Mouse (Mus musculus): Measurements from ENCODE around the gene Gm38392.
"Not testable (repeated sequence)": the region's sequence is repeated elsewhere in the genome, so short reads cannot be mapped to it uniquely, and the experiment has no call there.

Gene Gm38392

GRCm38 (mm10) chr3:88287110-88287509 is at the start of gene Gm38392:
TSS of gene Gm38392 (minus strand) at chr3:88287210.
- no peak for DNase-seq (ENCODE audit: low read depth, low spot score)

DNA sequence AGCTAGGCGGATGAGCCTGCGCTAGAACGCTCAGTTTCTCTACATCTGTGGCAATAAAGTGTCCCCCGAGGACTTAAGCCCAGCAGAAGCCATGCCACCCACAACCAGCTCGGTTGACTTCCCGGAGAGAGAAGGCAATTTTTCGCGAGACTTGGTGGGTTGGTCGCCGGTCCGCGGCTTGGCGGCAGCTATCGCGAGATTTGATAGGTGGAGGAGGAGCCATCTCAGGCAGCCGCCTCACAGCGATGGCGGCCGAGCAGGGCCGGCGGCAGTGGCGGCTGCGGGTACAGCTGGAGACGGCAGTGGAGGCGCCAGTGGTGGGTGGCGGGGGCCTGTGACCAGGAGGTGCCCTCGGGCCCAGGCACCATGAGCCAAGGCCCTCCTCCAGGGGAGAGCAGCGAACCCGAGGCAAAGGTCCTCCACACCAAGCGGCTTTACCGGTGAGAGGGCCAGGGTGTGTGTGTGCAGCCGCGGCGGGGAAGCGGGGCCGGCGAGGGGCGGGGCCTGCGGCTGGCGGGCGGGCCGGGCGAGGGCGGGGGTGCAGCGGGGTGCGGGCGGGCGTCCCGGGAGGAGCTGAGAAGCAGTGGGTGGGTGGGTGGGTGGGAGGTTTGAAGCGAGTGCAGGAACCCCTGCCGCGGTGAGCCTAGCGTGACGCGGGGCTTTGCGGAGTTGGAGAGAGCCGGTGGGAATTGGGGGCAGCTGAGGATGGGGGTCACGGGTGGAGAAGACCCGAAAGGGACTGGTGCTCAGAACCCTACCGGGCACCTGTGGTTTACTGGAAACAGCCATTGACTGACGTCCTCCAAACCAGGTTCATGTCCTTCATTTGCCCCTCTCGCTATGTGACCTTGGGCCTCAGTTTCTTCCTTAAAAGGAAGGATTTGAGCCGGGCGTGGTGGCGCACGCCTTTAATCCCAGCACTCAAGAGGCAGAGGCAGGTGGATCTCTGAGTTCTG is 49.3 kb upstream of the Gm38392 start, which contains the start of the genes Tmem79 and Smg5:
TSS of gene Tmem79 (minus strand) at position 91 of the 956 bp plus-strand sequence.
TSS of gene Smg5 (plus strand) at position 203 of the 956 bp plus-strand sequence.
- DNase-seq (ENCODE audit: low read depth, low spot score): peak; percentile 90

GRCm38 (mm10) chr3:88335436-88336053 is 48.5 kb upstream of the Gm38392 start:
- no peak for DNase-seq (ENCODE audit: low read depth, low spot score)

- no peak for DNase-seq (ENCODE audit: low read depth, low spot score)
Measured at GRCm38 (mm10) chr3:88334902-88335435, 48.0 kb upstream of the Gm38392 start.

DNA sequence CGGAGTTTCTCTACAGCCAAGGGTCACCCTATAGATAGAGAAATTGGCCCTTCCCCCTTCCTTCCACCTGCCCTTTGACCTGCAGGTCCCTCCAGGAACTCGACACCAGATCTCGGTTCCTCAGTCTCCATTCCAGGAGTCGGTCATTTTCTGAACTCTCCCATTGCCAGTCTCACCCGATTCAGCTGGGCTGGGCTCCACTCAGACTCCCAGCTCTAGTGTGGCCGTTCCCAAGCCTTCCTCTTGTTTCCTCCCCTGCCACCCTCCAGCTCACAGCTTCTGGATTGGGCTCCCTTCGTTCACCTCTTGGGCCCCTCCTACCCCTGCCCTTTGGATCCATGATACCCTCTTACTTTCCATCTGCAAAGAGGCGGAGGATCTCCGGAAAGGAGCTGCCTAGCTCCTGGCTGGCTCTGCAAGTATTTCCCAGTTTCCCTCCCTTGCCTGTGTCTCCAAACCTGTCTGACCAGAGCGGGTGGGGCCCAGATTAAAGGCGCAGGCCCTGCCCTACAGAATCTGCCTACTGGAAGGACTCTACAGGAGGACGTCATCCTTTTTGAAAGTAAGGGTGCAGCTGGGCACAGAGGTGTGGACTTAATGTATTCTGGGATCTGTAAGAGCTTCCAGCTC is 47.1 kb upstream of the Gm38392 start:
- DNase-seq (ENCODE audit: low read depth, low spot score): no peak

GRCm38 (mm10) chr3:88331282-88331681 is 44.3 kb upstream of the Gm38392 start:
- DNase-seq (ENCODE audit: low read depth, low spot score): peak; percentile 23

DNA sequence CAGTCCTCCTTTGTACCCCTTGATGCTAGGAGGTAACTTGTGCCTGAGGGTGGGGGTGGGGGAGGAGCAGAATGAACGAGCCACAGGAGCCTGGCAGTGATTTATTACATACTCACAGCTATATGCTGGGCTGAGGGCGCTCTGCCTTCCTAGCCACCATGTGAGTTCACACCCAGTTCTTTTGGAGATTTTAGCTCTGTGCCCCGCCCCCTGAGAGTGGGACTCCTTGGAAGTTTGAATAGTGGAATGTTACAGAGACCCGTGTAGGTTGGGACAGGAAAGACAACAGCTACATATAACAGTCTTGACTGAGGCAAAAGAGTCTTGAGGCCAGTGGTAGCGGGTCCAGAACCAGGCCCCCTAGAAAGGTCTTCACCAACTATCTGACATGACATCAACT is 41.9 kb upstream of the Gm38392 start:
- no peak for DNase-seq (ENCODE audit: low read depth, low spot score)

DNA sequence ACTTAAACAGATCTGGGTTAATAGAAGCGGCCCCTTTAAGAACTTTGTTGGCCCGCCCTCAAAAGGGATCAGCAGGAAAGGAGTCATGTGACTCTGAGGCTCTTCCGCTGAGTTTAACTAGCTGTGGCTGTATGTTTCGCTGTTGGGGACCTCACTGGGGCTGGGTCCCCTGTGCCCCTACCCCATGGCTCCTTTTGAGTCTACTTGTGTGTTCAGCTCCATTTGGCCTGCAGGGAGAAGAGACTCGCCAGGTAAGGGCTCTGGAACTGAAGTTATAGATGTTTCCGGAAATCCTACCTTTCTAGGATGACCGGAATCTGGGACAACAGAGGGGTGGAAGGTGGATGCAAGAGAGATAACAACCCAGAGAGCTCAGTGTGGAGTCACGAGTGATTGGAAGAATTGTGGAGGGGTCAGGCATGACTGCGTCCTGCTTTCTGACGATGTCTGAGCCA is 38.0 kb upstream of the Gm38392 start, which contains the start of gene Glmp:
TSS of gene Glmp (plus strand) at position 73 of the 455 bp plus-strand sequence.
- DNase-seq (ENCODE audit: low read depth, low spot score): peak; percentile 63

- no peak for DNase-seq (ENCODE audit: low read depth, low spot score)
Measured at GRCm38 (mm10) chr3:88299172-88299571, 12.2 kb upstream of the Gm38392 start.

DNA sequence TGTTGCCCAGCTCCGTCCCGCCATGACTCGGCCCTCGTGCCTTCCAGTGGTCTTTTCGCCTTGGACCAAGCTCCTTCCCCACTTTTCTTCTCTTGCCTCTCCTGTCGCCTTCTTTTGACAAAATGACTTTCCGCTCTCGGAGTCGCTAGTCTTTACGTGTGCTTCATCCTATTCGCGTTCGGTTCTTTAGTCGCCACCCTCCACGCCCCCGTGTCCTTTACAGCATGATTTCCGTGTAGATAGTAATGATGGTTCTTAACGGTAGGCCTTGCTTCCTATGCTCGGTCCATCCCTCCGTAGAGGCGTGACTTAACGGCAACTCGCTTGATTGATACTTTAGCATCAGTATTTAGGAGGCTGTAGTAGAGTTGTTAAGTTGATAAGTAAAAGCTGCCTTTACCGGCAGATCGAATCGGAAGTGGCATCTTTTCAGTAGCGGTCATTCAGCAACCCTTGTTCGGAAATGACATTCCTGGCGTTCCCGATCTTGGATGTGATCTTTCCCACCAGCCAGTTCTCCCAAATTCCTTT is 10.4 kb upstream of the Gm38392 start:
- no peak for DNase-seq (ENCODE audit: low read depth, low spot score)

DNA sequence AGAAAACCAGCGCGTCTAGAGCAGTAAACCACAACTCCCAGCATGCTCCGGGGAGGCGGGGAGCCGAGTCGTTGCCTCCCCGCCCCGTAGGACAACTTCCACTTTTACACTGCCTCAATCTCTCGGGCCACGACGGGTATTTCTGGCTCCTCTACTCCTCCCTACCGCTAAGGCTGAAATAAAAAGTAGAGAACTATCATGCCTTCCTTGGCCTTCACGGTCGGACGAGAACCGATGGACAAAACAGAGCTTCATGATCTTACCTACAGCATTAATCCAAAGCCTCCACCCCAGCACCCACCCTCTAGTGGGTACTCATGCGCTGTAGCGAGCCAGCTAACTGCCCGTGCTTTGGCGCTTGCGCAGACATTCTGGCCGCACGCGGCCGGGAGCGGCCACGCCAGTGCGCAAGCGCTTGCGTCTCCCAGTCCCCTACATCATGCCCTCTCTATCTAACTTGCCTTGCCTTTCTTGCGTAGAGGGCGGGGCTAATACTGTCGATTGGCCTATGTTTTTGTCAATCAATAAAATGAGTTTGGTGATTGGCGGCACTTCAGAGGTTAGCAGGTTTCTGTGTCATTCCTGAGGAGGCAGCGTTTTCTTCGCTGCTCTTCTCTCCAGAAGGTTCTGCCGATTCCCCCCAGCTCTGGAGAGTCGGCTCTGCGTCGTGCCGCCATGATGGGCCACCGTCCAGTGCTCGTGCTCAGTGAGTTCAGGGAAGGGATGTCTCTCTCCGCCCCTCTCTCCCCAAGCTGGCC is 9.7 kb upstream of the Gm38392 start, which contains the start of the genes Tsacc and Cct3:
TSS of gene Tsacc (minus strand) at position 439 of the 758 bp plus-strand sequence.
TSS of gene Cct3 (plus strand) at position 556 of the 758 bp plus-strand sequence.
- peak; percentile 98 for DNase-seq (ENCODE audit: low read depth, low spot score)

DNA sequence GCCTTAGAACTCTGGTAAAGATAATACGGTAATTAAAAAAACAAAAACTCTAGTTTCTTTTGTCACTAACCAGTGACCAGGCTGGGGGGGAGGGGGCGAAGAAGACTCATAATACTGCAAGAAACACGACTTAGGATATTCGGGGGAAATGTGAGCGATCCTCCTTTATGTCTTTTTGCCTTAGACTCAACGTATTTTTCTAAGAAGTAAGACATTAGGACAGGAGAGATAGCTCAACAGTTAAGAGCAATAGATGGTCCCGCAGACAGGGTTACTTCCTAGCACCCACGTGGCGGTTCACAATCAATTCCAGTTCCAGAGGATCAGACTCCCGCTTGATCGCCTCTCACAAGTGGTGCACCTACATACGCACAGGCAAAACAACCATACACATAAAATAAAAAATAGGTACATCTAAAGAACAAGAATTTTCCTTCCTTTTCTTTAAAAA is 9.1 kb upstream of the Gm38392 start:
- DNase-seq (ENCODE audit: low read depth, low spot score): no peak

DNA sequence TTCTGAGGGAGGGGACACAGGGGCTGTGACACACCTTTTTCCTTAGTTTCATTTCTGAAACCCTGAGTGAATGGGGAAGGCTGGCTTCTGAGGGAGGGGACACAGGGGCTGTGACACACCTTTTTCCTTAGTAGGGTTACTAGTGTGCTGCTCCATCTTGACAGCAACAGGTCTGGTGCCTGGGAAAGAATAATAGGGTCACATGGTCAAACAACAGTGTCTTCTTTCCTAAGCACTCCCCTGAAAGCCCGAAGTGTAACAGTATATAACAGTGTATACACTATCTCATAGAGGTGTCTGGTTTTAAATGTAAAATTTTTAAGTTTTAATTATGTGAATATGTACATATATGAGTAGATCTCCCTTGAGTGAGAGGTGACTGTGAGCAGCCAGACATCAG is 8.3 kb upstream of the Gm38392 start:
- not testable (repeated sequence) for DNase-seq (ENCODE audit: low read depth, low spot score)

DNA sequence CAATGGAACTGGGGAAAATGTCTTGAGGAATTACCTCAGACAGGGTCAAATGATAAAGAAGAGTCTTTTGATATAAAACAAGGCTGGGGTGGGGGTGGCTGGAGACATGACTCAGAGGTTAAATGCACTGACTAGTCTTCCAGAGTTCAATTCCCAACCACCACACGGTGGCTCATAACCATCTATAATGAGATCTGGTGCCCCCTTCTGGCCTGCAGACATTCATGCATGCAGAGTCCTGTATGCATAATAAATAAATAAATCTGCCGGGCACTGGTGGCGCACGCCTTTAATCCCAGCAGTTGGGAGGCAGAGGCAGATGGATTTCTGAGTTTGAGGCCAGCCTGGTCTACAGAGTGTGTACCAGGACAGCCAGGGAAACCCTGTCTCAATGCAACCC is 5.0 kb upstream of the Gm38392 start:
- no peak for DNase-seq (ENCODE audit: low read depth, low spot score)

- not testable (repeated sequence) for DNase-seq (ENCODE audit: low read depth, low spot score)
Measured at GRCm38 (mm10) chr3:88288133-88288713, 1.2 kb upstream of the Gm38392 start.

DNA sequence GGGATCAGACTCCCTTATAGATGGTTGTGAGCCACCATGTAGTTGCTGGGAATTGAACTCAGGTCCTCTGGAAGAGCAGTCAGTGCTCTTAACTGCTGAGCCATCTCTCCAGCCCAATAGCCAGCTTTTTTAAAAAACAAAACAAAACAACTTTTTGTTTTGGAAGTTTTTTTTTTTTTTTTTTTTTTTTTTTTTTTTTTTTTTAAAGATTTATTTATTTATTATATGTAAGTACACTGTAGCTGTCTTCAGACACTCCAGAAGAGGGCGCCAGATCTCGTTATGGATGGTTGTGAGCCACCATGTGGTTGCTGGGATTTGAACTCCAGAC is 1.5 kb downstream of the Gm38392 start:
- not testable (repeated sequence) for DNase-seq (ENCODE audit: low read depth, low spot score)

DNA sequence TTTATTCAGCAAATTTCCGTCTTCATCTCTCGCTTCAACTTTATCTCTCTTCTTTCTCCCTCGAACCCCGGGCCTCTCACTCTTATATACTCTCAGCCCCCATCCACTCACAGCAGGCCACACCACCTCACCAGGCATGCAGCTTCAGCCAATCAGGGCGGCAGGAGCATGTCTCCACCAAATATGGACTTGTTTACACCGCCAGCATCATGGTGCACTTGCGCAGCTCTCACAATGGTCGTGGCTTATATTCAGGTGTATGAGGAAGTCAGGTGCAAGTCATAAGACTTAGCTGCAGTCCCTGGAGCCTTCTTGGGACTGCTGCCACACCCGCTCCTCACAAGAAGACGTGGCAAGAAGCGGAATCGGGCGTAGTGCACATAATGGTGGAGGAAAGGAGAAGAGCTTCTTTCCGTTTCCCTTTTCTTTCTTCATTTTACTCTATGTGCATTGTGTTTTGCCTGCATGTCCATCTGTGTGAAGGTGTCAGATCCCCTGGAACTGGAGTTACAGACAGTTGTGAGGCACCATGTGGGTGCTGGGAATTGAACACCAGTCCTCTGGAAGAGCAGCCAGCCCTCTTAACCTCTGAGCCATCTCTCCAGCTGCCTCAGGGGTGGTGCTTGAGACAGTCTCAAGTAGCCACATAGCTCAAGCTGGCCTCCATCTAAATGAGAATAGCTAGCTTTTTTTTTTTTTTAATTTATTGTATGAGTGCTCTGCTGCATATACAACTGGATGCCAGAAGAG is 2.0 kb downstream of the Gm38392 start:
- not testable (repeated sequence) for DNase-seq (ENCODE audit: low read depth, low spot score)

DNA sequence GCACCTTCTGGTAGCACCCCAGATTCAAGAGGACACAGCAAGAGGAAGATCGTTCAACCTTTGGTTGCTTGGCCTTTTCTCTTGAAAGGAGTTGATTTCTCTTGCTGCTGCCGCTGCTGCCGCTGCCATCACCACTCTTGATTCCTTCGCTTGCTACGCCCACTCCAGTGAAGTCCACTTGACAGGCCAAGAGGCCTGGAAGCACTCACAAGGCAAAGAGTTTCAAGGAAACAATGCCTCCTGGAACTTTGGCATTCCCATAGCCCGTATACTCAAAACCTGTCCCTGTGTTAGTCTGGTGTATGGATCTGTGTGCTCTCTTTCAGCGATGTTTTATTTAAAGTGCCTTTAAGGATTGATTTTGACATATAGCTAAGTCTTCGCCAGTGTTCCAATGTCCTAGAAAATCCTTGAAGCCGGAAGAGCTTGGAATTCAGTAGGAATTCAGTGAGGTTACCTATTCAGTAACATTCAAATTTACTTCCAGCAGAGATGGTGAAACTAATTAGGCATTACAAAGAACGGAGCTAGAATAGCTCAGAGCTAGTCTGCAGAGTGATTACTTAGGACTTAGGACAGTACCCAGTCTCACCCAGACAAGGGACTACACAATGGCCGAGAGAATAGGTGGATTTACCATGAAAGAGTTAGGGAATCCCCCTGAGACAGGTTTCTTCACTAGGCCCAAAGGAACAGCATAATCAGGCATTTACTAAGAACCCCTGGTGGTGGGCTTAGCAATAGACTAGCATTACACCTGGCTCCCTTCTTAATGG is 5.7 kb downstream of the Gm38392 start:
- DNase-seq (ENCODE audit: low read depth, low spot score): not testable (repeated sequence)

DNA sequence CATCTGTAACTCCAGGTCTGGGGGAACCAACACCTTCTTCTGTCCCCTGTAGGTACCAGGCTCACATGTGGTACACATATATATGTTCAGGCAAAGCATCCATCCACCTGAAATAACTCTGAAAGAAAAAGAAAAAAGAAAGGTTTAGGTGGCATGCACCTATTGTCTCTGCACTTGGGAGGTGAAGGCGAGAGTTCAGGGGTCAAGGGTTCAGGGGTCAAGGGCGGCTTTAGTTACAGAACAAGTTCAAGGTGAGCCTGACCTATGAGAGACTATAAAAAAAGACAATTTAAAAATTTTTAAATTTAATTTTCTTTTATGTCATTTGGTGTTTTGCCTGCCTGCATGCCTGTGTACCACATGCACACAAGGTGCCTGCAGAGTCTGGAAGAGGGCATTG is 7.0 kb downstream of the Gm38392 start:
- no peak for DNase-seq (ENCODE audit: low read depth, low spot score)

Data from retina, postnatal 7 days (tissue).